Mouse (Mus musculus) hindbrain, embryonic 12.5 days (tissue): ENCODE data around the gene Zfand3. TPM values are rescaled to one million over a fixed set of nuclear protein-coding genes. Genes with fewer than 3 reads are reported as not detected.

Experiments used
- ATAC-seq: fragments of 200-750 bp; cut with Nextera tagmentation; 2 replicates; pipeline ENCODE4 v1.8.0; 2017; ENCODE audit warnings: moderate TSS enrichment; ENCODE audit not compliant: low FRiP score
- H3K27ac ChIP-seq: fragments of 300-500 bp; sonication (generic); 2 replicates; pipeline ENCODE4 v1.5.1; 2016; ENCODE audit warnings: mild to moderate bottlenecking
- H3K27me3 ChIP-seq: fragments of 300-500 bp; sonication (generic); 2 replicates; pipeline ENCODE4 v1.6.1; 2016; ENCODE audit warnings: mild to moderate bottlenecking
- H3K36me3 ChIP-seq: fragments of 300-500 bp; sonication (generic); 2 replicates; pipeline ENCODE4 v1.6.1; 2016; ENCODE audit warnings: mild to moderate bottlenecking
- H3K4me1 ChIP-seq: fragments of 300-500 bp; sonication (generic); 2 replicates; pipeline ENCODE4 v1.6.1; 2016
- H3K4me2 ChIP-seq: fragments of 300-500 bp; sonication (generic); replicated peaks from 2 replicates; pipeline ENCODE4 v1.6.1; 2016; ENCODE audit warnings: mild to moderate bottlenecking
- H3K4me3 ChIP-seq: fragments of 300-500 bp; sonication (generic); 2 replicates; pipeline ENCODE4 v1.5.1; 2016; ENCODE audit warnings: mild to moderate bottlenecking
- H3K9ac ChIP-seq: fragments of 300-500 bp; sonication (generic); 2 replicates; pipeline ENCODE4 v1.6.1; 2016; ENCODE audit warnings: mild to moderate bottlenecking, moderate library complexity
- H3K9me3 ChIP-seq: fragments of 300-500 bp; sonication (generic); replicated peaks from 2 replicates; pipeline ENCODE4 v1.6.1; 2016; ENCODE audit warnings: mild to moderate bottlenecking
- WGBS: fragments of 180-500 bp; shearing (Covaris S2); methylation state at CpG from one replicate; pipeline ENCODE4 v1.1.7; 2016; 5-methylcytosine and 5-hydroxymethylcytosine counted together
- polyA plus RNA-seq: library from polyadenylated mRNA; unstranded; fragments of >200 nt; fragmentation: Nextera tagmentation; extraction: Ambion mirVana; gene quantifications from 2 replicates; pipeline ENCODE4 v1.2.1, GENCODE M21; 2016

The Zfand3 gene
- polyA plus RNA-seq, 1 experiment from 2014 or later: 95.1 TPM

DNA sequence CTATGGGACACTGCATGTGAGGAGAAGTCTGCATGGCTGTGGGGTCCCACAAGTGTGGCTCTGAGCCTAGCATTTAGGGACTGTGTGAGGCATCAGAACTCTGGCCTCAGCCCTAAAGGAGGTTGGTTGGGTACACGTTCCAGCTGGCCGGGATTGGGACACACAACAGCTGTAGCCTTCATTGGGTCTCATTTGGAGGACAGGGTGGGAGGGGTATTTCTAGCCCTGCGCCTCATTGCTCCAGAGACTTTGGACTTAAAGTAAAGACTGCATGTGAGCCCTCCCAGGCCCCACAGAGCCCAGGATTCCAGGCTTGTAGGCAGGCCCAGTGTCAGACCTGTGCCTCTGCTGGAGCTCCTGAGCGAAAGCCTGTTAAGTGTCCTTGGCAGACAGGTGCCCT, 225.9 kb downstream of the Zfand3 start:
- Histone ChIP-seq H3K4me2 (no peak overlapping the region), H3K36me3 (no peaks in the 10 kb centered on the region), H3K27ac (peak overlapping the region; percentile 53; the same call in 1 of the 2 replicates), H3K9me3 (no peaks in the 10 kb centered on the region), H3K9ac (no peak overlapping the region), H3K4me1 (peaks cover 42% of the 10 kb centered on the region), H3K27me3 (no peaks in the 10 kb centered on the region), H3K4me3 (no peak overlapping the region)
- WGBS: 89% methylated on average over 4 of the region's 4 CpGs
- ATAC-seq: no peak

DNA sequence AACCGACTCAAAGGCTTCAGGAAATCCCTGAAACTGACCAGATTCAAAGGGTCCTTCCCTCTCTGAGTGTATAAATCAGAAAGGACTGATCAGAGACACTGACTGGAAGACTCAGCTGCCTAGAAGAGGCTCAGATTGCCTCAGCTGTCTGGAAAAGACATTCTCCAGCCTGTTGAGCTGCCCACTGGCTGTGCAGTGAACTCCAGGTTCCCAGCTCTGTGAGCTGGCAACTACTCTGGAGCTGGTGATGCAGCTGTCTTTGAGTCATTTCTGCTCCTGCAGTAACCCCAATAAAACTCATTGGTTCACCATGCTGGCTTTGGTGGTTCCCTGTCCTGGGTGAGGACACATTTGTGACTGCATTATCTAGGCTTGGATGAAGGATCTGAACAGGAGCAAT, 226.9 kb downstream of the Zfand3 start:
- no peak overlapping the region for H3K4me3 ChIP-seq
- peaks cover 43% of the 10 kb centered on the region for H3K4me1 ChIP-seq
- ATAC-seq: no peak
- 65% methylated on average over 1 of the region's 1 CpGs for WGBS
- H3K9ac ChIP-seq: no peak overlapping the region
- H3K4me2 ChIP-seq: no peak overlapping the region
- H3K36me3 ChIP-seq: no peaks in the 10 kb centered on the region
- H3K27me3 ChIP-seq: no peaks in the 10 kb centered on the region
- no peaks in the 10 kb centered on the region for H3K9me3 ChIP-seq
- no peak overlapping the region for H3K27ac ChIP-seq

DNA sequence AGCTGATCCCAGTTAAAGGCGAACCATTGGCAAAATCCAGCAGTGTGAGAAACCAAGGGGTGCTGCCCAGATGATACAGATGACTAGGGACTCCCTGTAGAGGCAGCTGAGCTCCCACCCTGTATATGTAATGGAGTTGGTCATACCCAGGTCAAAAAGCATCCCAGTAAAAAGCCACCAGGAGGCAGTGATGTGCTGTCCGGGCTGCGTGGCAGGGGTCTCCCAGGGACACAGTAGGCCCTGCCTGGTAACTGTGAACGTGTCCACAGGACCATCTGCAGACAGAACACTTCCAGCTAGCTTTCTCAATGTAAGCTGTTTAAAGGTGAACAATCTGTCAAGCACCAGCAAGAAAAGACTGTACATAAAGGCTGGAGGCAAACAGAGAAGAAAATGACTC, 228.2 kb downstream of the Zfand3 start:
- Histone ChIP-seq H3K9me3 (no peaks in the 10 kb centered on the region), H3K4me3 (no peak overlapping the region), H3K36me3 (no peaks in the 10 kb centered on the region), H3K27me3 (no peaks in the 10 kb centered on the region), H3K4me2 (no peak overlapping the region), H3K4me1 (peaks cover 51% of the 10 kb centered on the region), H3K27ac (no peak overlapping the region), H3K9ac (no peak overlapping the region)
- peak; percentile 61 for ATAC-seq
- WGBS: 38% methylated on average over 4 of the region's 4 CpGs

DNA sequence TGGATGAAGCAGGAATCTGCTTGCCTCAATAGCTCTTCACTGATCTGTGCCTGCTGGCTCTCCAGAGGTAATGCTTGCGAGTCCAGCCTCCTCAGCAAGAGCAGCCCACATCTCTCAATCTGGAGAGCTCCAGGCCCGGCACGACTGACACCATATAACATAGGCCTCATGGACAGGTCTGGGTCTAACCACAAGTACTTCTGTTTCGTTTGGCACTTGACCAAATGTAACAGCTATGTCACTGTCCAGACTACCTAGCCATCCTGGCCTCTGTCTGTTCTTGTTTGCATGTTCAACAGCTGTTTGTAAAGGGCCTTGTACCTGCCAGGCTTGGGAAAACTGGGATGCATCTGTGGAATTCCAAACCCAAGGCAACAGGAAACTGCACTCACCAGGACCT, 230.8 kb downstream of the Zfand3 start:
- H3K36me3 ChIP-seq: no peaks in the 10 kb centered on the region
- H3K4me1 ChIP-seq: peaks cover 35% of the 10 kb centered on the region
- no peaks in the 10 kb centered on the region for H3K27me3 ChIP-seq
- H3K4me3 ChIP-seq: no peak overlapping the region
- no peak for ATAC-seq
- H3K27ac ChIP-seq: 0 out of 2 replicates have a peak overlapping the region, but pooled peaks have one; percentile 1
- H3K9me3 ChIP-seq: no peaks in the 10 kb centered on the region
- no peak overlapping the region for H3K4me2 ChIP-seq
- H3K9ac ChIP-seq: no peak overlapping the region
- 72% methylated on average over 4 of the region's 4 CpGs for WGBS

DNA sequence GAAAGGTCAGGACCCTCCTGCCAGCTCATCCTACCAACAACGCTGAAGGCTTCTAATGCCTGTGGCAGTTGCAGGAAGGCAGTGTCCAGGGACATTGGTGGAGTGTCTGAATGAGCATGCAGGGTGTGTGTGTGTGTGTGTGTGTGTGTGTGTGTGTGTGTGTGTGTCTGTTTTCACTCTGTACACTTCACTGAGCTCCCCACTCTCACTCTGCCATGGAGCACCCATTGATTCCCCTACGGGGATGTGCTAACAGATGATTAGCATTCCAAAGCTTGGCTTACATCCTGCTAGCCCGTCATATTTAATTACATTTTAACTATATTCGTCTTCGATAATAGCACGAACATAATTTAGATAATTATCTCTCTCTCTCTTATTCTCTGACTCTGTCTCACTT, 232.1 kb downstream of the Zfand3 start:
- H3K4me3 ChIP-seq: no peak overlapping the region
- no peak overlapping the region for H3K9ac ChIP-seq
- peaks cover 43% of the 10 kb centered on the region for H3K4me1 ChIP-seq
- H3K27ac ChIP-seq: peak overlapping the region; percentile 8; the same call in 1 of the 2 replicates
- no peaks in the 10 kb centered on the region for H3K36me3 ChIP-seq
- H3K4me2 ChIP-seq: no peak overlapping the region
- no peaks in the 10 kb centered on the region for H3K9me3 ChIP-seq
- no peaks in the 10 kb centered on the region for H3K27me3 ChIP-seq
- 53% methylated on average over 6 of the region's 6 CpGs for WGBS
- no peak for ATAC-seq

DNA sequence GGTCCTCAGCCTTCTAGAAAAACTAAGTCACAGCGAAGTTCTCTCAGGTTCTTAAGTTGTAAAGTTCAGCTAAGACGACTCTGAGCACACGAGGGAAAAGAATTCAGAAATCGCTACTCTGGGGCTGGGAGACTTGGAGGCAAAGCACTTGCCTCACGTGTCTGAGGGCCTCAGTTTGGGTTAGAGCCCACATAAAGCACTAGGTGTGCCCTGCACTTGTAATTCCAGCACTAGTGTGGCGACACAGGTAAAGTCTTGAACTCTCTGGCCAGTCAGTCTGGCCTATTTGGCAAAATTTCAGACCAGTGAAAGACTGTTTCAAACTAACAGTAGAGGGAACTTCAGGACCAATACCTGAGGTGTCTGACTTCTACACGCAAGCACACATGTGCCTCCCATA, 233.1 kb downstream of the Zfand3 start:
- H3K36me3 ChIP-seq: no peaks in the 10 kb centered on the region

DNA sequence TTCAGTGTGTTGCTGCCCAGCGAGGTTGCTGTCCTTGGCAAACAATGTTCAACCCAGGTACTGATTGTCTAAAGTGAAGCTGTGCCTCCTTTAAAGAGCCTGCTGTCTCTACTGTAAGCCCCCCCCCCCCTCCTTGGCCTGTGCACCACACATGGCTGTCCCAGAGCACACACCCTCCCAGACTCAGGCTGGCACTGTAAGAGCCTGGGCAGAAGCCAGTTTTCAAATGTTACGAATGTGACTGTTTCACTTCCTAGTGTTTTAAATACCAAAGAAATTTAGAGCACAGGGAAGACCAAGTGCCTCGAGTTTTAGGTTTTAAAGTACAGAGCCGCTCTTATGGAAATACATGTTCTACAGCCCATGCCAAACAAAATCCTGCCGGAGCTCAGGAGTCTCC, 234.9 kb downstream of the Zfand3 start:
- ATAC-seq: no peak
- H3K4me1 ChIP-seq: peaks cover 57% of the 10 kb centered on the region
- 86% methylated on average over 5 of the region's 5 CpGs for WGBS

More for the DNA sequence above, 233.1 kb downstream of the Zfand3 start:
- Histone ChIP-seq H3K4me3 (no peak overlapping the region), H3K27me3 (no peaks in the 10 kb centered on the region), H3K9ac (no peak overlapping the region), H3K27ac (no peak overlapping the region), H3K9me3 (no peaks in the 10 kb centered on the region), H3K4me2 (no peak overlapping the region), H3K4me1 (peaks cover 48% of the 10 kb centered on the region)
- ATAC-seq: no peak
- 94% methylated on average over 7 of the region's 7 CpGs for WGBS

DNA sequence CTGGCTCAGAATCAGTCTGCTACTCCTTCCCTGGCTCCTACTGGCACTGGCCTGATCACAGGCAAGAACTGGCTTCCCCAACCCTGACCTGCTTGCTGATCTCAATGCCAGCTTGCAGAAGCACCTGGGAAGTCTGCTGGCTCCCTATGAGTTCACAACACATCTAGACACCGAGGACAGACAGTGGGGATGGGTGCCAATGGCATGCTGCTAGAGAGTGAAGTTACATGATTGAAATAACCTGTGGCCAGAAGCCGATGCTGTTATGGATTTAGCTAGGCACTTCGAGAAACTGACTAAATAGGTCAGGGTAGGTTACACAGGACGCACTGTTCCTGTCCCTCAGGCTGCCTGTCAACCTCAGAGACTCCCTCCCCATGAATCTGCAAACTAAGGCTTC, 236.1 kb downstream of the Zfand3 start:
- no peak for ATAC-seq
- H3K4me3 ChIP-seq: no peak overlapping the region
- H3K36me3 ChIP-seq: no peaks in the 10 kb centered on the region
- peaks cover 57% of the 10 kb centered on the region for H3K4me1 ChIP-seq
- H3K9me3 ChIP-seq: no peaks in the 10 kb centered on the region
- no peak overlapping the region for H3K9ac ChIP-seq
- no peaks in the 10 kb centered on the region for H3K27me3 ChIP-seq
- H3K27ac ChIP-seq: no peak overlapping the region
- H3K4me2 ChIP-seq: no peak overlapping the region
- WGBS: 85% methylated on average over 4 of the region's 4 CpGs

More for the DNA sequence above, 234.9 kb downstream of the Zfand3 start:
- no peak overlapping the region for H3K4me3 ChIP-seq
- no peaks in the 10 kb centered on the region for H3K27me3 ChIP-seq
- no peaks in the 10 kb centered on the region for H3K9me3 ChIP-seq
- no peaks in the 10 kb centered on the region for H3K36me3 ChIP-seq
- H3K9ac ChIP-seq: no peak overlapping the region
- no peak overlapping the region for H3K27ac ChIP-seq
- H3K4me2 ChIP-seq: no peak overlapping the region

DNA sequence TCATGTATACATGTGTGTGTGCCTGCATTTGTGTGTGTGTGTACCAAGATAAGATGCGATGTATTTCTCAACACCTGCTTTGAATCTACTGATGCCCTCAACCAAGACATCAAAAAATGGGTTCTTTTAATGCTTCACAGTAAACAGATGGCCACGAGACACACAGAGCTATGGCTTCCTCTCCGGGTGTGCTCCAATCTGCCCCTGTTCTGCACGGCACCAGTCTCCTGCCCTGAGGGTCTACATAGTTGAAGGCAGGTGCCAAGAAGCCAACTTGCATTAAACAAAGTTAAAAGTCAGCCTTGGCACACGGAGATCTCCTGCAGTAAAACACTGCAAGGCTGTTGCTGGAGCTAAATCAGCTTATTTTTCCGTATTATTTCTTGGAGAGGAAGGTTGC, 236.5 kb downstream of the Zfand3 start:
- Histone ChIP-seq H3K4me2 (no peak overlapping the region), H3K36me3 (no peaks in the 10 kb centered on the region), H3K9me3 (no peaks in the 10 kb centered on the region), H3K4me1 (peaks cover 59% of the 10 kb centered on the region), H3K27me3 (no peaks in the 10 kb centered on the region), H3K4me3 (no peak overlapping the region), H3K27ac (0 out of 2 replicates have a peak overlapping the region, but pooled peaks have one; percentile 52), H3K9ac (no peak overlapping the region)
- 82% methylated on average over 6 of the region's 6 CpGs for WGBS
- no peak for ATAC-seq

DNA sequence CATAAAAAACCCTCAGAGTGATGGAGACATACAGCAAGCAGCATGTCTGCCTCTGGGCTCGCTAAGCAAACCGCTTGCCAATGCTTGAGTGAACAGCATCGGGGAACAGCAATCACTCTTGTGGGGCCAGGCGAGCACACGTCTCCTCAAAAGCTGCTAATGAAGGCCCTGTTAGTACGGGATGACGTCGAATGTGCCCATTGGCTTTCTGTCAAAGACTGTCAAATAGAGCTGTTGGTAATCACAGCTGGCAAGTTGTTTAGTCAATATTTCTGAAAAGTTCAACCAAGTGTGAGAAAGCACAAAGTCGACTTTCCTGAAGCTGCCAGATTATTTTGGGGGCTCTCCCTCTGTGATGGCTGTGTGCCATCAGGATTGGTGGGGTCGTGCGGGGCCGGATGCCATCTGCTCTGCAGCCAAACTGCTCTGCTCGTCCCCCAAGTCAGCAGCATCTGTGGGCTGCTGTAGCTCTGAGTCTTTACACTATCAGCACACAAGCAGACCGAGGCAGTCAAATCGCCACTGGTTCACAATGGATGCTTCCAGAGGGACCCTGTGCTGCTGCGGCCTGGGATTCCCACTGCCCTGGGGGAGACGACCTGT, 237.3 kb downstream of the Zfand3 start:
- H3K9ac ChIP-seq: no peak overlapping the region
- peaks cover 60% of the 10 kb centered on the region for H3K4me1 ChIP-seq
- peak overlapping the region; percentile 52 for H3K27ac ChIP-seq
- WGBS: 60% methylated on average over 17 of the region's 17 CpGs
- no peaks in the 10 kb centered on the region for H3K9me3 ChIP-seq
- no peak overlapping the region for H3K4me3 ChIP-seq
- H3K36me3 ChIP-seq: no peaks in the 10 kb centered on the region
- no peak overlapping the region for H3K4me2 ChIP-seq
- no peaks in the 10 kb centered on the region for H3K27me3 ChIP-seq
- no peak for ATAC-seq

DNA sequence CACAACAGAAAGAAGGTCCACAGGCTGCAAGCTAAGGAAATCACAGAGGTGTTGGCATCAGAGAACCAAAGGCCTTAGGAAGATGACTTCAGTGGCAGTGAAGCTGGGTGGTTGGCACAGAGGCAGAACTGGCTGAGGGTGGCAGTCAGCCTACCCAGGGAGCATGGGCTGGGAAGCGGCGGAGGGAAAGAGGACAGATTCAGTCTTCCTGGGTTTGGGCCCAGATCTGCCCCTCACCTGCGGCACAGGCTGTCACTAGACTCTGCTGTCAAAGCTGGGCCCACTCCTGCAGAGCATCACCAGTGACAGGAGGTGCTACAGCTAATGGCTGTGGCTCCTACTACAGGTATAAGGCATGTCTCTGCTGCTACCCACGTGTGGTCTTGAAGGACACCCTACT, 238.1 kb downstream of the Zfand3 start:
- 93% methylated on average over 4 of the region's 4 CpGs for WGBS
- Histone ChIP-seq H3K9ac (no peak overlapping the region), H3K27me3 (no peaks in the 10 kb centered on the region), H3K4me1 (peaks cover 61% of the 10 kb centered on the region), H3K4me3 (no peak overlapping the region), H3K27ac (0 out of 2 replicates have a peak overlapping the region, but pooled peaks have one; percentile 35), H3K36me3 (no peaks in the 10 kb centered on the region), H3K9me3 (no peaks in the 10 kb centered on the region), H3K4me2 (no peak overlapping the region)
- no peak for ATAC-seq

DNA sequence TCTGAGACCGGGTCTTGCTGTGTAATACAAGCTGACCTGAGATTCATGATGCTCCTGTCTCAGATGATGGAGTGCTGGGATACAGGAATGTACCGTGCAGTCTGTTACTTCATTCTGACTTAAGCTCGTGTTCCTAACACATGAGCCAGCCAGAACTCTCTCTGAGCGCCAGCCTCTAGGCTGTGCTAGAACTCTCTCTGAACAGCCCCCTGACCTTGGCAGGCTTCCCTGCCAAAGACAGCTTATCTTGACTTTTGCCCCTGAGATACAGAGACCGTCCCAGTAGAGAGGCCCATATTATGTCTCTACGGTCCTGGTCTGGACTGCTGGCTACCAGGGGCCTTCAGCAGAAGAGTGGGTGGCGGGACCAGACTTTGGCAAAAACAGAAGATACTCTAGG, 239.0 kb downstream of the Zfand3 start:
- Histone ChIP-seq H3K27me3 (no peaks in the 10 kb centered on the region), H3K36me3 (no peaks in the 10 kb centered on the region), H3K4me1 (peaks cover 61% of the 10 kb centered on the region), H3K27ac (no peak overlapping the region; the same call in 1 of the 2 replicates), H3K9me3 (no peaks in the 10 kb centered on the region), H3K4me3 (no peak overlapping the region), H3K4me2 (no peak overlapping the region), H3K9ac (no peak overlapping the region)
- ATAC-seq: no peak
- 82% methylated on average over 7 of the region's 7 CpGs for WGBS

DNA sequence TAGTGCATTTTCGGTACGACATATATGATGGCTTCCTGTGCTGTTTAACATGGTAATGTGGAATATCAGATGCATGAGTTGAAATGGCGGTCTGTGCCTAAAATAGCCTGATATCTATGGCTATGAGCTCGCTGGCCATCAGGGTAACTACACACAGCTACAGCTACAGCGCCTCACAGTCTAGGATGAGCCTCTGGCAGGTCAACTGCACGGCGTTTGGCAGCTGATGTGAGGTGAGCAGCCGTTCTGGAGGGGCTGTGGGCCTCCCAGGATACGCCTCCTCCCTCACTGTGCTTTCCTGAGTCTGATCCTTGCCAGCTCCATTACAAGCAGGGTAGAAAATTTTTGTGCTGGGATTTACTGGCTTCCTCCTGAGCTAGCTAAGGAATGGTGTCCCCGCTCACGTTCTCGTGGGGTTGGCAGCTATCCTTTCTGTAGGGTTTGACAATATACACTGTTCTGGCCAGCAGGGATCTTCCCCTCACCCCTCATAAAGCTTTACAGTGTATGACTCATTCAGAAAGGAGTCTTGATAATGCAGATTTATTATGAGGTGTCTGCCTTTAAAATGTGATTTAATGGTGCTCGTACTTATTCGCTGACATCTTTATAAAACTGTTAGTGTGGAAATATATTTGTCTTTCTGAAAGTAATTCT, 240.2 kb downstream of the Zfand3 start:
- Histone ChIP-seq H3K4me3 (no peak overlapping the region), H3K9me3 (no peaks in the 10 kb centered on the region), H3K9ac (no peak overlapping the region; the same call in 1 of the 2 replicates), H3K27me3 (no peaks in the 10 kb centered on the region), H3K27ac (peak overlapping the region; percentile 64), H3K36me3 (no peaks in the 10 kb centered on the region), H3K4me2 (no peak overlapping the region), H3K4me1 (peaks cover 61% of the 10 kb centered on the region)
- 67% methylated on average over 14 of the region's 14 CpGs for WGBS
- no peak for ATAC-seq
